Mouse (Mus musculus) stomach, embryonic 14.5 days (tissue): ENCODE measurements around the gene Mcu. TPM values are rescaled to one million over a fixed set of nuclear protein-coding genes. Genes with fewer than 3 reads are reported as not detected.

Experiments
- ATAC-seq: fragments of 200-750 bp; cut with Nextera tagmentation; 2 replicates; pipeline ENCODE4 v1.8.0; 2017; ENCODE audit warnings: low read depth, moderate TSS enrichment; ENCODE audit not compliant: insufficient number of reproducible peaks, insufficient read depth, low FRiP score
- H3K27ac ChIP-seq: fragments of 300-500 bp; sonication (generic); 2 replicates; pipeline ENCODE4 v1.5.1; 2014; ENCODE audit warnings: mild to moderate bottlenecking, low read length, moderate library complexity, mixed read lengths
- H3K27me3 ChIP-seq: fragments of 300-500 bp; sonication (generic); 2 replicates; pipeline ENCODE4 v1.6.1; 2014; ENCODE audit warnings: low read length, control low read depth, mixed read lengths; ENCODE audit not compliant: control insufficient read depth, insufficient read depth
- H3K36me3 ChIP-seq: fragments of 300-500 bp; sonication (generic); 2 replicates; pipeline ENCODE4 v1.6.1; 2014; ENCODE audit warnings: mild to moderate bottlenecking, control low read depth, low read length, moderate library complexity, mixed read lengths; ENCODE audit not compliant: control insufficient read depth, insufficient read depth
- H3K4me1 ChIP-seq: fragments of 300-500 bp; sonication (generic); 2 replicates; pipeline ENCODE4 v1.6.1; 2014; ENCODE audit warnings: low read length, control low read depth, mixed read lengths; ENCODE audit not compliant: control insufficient read depth, insufficient read depth
- H3K4me2 ChIP-seq: fragments of 300-500 bp; sonication (generic); replicated peaks from 2 replicates; pipeline ENCODE4 v1.6.1; 2014; ENCODE audit warnings: low read depth, low read length, control low read depth
- H3K4me3 ChIP-seq: fragments of 300-500 bp; sonication (generic); 2 replicates; pipeline ENCODE4 v1.5.1; 2014; ENCODE audit warnings: low read depth, low read length, control low read depth
- H3K9ac ChIP-seq: fragments of 300-500 bp; sonication (generic); replicated peaks from 2 replicates; pipeline ENCODE4 v1.6.1; 2014; ENCODE audit warnings: low read depth, mild to moderate bottlenecking, control low read depth, low read length, moderate library complexity, mixed read lengths
- H3K9me3 ChIP-seq: fragments of 300-500 bp; sonication (generic); 2 replicates; pipeline ENCODE4 v1.6.1; 2016; ENCODE audit warnings: low read depth, low read length, control low read depth; ENCODE audit not compliant: control insufficient read depth
- WGBS: fragments of 180-500 bp; shearing (Covaris S2); extraction: QIAGEN DNeasy Blood & Tissue Kit; methylation state at CpG from one replicate; pipeline ENCODE4 v1.1.7; 2014; 5-methylcytosine and 5-hydroxymethylcytosine counted together
- polyA plus RNA-seq: library from polyadenylated mRNA; unstranded; fragments of >200 nt; fragmentation: Nextera tagmentation; extraction: Ambion mirVana; gene quantifications from 2 replicates; pipeline ENCODE4 v1.2.1, GENCODE M21; 2014

The Mcu gene
- polyA plus RNA-seq, 1 experiment from 2014 or later = 60.4 TPM

DNA sequence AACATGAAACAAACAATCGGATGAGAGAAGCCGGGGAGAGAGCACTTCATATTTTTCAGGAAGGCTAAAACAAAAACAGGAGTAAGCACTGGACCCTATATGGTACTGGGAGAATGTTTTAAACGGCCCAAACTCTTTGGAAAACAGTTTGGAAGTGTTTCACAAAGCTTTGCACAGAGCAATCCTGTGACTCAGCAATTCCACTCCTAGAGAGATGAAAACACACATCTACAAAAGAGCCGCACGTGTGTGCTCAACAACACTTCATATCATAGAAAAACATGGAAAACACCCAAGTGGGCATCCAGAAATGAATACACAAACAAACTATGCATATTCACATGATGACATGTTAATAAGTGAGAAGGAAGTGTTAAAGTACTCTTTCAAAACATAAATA is 30.9 kb downstream of the Mcu start:
- Histone ChIP-seq H3K4me3 (no peak overlapping the region), H3K36me3 (no peaks in the 10 kb centered on the region; the same call in 1 of the 2 replicates), H3K9me3 (no peaks in the 10 kb centered on the region), H3K27ac (no peak overlapping the region), H3K4me1 (no peaks in the 10 kb centered on the region), H3K27me3 (no peaks in the 10 kb centered on the region), H3K4me2 (no peak overlapping the region), H3K9ac (no peak overlapping the region)
- WGBS = 89% methylated on average over 5 of the region's 5 CpGs
- no peak for ATAC-seq

DNA sequence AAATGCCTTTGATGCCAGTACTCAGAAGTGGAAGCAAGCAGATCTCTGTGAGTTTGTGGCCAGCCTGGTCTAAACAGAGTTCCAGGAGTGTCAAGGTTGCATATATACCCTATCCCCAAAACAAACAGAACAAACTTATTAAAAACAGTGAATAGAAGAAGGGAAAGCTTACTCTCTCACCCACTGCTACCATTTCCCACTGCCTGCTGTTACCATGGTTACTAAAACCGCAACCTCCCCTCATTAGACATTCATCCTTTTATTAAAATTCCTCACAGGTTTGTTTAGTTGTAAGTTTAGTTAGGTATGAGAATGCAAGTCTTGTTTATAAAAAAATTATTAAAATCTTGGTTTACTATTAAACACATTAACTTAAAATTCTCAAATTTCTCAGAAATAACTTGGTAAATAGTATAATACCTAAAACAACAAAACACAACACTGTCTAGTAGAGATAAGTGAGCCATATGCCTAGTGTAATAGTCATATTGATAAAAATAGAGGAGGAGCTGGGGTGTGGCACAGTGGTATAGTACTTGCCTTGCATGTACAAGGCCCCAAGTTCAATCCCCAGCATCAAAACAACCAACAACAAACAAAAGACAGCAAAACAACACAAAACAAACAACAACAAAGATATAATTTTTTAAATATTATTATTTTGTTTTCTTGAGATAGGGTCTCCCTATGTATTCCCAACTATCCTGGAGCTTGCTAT is 34.5 kb downstream of the Mcu start:
- no peak overlapping the region for H3K4me3 ChIP-seq
- WGBS = 84% methylated on average over 1 of the region's 1 CpGs
- no peak for ATAC-seq

DNA sequence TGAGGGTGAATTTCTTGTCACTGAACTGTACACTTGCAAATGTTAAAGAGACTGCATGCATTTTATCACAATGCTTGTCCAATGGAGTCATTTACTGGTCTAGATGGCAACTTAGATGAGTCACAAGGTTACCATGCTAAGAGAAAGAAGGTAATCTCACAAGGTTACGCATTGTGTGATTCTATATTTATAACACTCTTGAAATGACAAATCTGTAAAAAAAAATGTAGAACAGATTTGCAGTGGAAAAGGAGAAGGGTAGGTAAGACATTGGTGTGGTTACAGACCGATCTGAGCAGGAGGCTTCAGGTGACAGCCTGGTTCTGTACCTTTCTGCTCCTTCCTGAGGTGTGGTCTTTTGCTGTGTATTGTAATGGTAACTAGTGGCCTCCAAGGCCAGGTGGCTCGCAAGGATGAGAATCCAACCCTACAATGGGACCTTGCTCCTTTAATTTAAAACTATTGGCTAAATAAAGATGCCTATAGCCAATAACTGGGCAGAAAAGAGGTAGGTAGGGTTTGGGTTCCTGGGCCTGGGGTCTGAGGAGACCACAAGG is 35.8 kb downstream of the Mcu start:
- Histone ChIP-seq H3K4me3 (no peak overlapping the region), H3K4me1 (peaks cover 23% of the 10 kb centered on the region), H3K36me3 (no peaks in the 10 kb centered on the region; the same call in 1 of the 2 replicates), H3K27ac (no peak overlapping the region), H3K4me2 (no peak overlapping the region), H3K27me3 (no peaks in the 10 kb centered on the region), H3K9me3 (no peaks in the 10 kb centered on the region), H3K9ac (no peak overlapping the region)
- 94% methylated on average over 3 of the region's 3 CpGs for WGBS
- ATAC-seq = no peak

More for the DNA sequence above, 34.5 kb downstream of the Mcu start:
- H3K9me3 ChIP-seq = no peaks in the 10 kb centered on the region
- no peak overlapping the region for H3K9ac ChIP-seq
- H3K27me3 ChIP-seq = no peaks in the 10 kb centered on the region
- H3K36me3 ChIP-seq = no peaks in the 10 kb centered on the region; the same call in 1 of the 2 replicates
- peaks cover 16% of the 10 kb centered on the region for H3K4me1 ChIP-seq
- H3K27ac ChIP-seq = no peak overlapping the region
- H3K4me2 ChIP-seq = no peak overlapping the region

DNA sequence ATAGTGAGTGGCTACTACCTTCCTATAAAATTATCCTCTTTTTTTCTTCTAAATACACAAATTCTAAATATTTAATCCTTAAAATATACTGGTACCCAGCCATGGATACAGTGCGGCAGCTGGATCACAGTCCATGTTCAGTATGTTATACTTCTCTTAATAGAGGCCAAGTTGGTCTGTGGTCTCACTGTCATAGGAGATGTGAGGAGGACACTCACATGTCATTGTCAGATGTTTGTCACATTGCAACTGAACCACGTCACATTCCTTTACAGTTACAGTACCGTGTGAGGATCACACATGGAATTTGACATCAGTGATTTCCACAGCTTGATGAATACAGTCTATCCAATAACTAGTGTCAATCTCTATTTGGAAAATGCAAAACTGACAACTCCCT is 36.8 kb downstream of the Mcu start:
- ATAC-seq = no peak
- 90% methylated on average over 3 of the region's 3 CpGs for WGBS
- Histone ChIP-seq H3K4me1 (peaks cover 23% of the 10 kb centered on the region), H3K27me3 (no peaks in the 10 kb centered on the region), H3K9ac (no peak overlapping the region), H3K9me3 (no peaks in the 10 kb centered on the region), H3K4me3 (no peak overlapping the region), H3K27ac (no peak overlapping the region), H3K36me3 (no peaks in the 10 kb centered on the region; the same call in 1 of the 2 replicates), H3K4me2 (no peak overlapping the region)

DNA sequence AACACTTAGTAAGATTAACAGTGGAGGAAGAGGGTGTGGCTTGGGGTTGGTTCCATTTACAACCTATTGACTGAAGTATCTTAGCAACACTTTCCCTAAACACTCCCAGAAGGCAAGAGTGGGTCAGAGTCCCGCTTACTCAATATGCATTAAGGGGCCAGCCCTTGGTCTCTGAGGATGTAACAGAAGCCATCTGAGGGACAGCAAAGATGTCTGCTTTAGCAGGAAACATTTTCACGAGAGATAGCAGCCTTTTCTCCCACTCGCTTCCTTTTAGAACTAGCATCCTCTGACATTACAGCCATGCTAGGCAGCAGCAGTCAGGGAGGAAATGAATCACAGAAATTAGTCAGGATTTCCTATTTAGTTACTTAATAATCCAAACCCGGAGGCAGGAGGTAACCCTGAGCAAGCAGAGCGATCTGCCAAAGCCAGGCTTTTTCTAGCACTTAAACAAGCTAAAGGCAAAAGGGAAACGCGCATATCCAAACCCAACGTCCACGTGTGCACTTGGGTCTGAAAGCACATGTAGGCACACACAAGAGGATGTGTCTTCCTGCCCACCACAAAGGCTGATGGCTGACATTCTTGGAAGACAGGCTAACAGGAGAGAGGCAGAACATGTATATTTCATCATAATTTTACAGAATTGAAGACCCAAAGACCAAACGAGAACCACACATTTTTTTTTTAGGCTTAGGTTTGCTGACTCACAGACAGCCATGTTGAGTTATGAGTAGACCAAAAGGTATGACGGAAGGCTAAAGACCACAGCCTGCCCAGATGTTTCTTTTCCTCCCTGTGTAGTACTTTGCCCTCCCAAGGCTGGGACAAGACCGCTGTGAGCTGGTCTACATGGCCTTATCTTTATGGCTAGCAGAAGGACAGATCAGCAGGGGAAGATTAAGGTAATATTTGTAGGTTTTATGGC is 38.4 kb downstream of the Mcu start:
- 0 out of 2 replicates have a peak, but pooled peaks have one; percentile 69 for ATAC-seq
- no peaks in the 10 kb centered on the region for H3K9me3 ChIP-seq
- 0 out of 2 replicates have a peak overlapping the region, but pooled peaks have one; percentile 28 for H3K9ac ChIP-seq
- peak overlapping the region; percentile 84 for H3K27ac ChIP-seq
- peak overlapping the region; percentile 26 for H3K4me2 ChIP-seq
- peaks cover 23% of the 10 kb centered on the region for H3K4me1 ChIP-seq
- no peak overlapping the region for H3K4me3 ChIP-seq
- no peaks in the 10 kb centered on the region; the same call in 1 of the 2 replicates for H3K36me3 ChIP-seq
- WGBS = 28% methylated on average over 12 of the region's 12 CpGs
- no peaks in the 10 kb centered on the region for H3K27me3 ChIP-seq

DNA sequence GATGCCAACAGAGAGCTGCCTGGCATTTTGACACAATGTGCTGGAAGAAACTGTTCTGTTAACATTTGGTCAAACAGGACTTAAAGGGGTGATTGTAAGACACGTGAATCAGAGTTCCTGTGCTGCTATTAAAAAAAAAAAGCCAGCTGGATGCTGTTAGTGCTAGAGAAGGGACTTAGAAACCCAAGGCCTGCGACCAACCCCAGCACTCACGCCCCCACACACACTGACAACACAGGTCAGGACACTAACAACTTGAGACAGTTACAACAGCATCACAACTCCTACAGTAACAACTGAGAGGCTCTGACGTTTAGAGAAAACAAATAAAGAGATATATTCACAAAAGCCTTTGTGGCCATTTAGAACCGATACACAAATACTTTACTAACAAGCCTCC is 40.2 kb downstream of the Mcu start:
- 36% methylated on average over 5 of the region's 5 CpGs for WGBS
- H3K4me2 ChIP-seq = no peak overlapping the region

DNA sequence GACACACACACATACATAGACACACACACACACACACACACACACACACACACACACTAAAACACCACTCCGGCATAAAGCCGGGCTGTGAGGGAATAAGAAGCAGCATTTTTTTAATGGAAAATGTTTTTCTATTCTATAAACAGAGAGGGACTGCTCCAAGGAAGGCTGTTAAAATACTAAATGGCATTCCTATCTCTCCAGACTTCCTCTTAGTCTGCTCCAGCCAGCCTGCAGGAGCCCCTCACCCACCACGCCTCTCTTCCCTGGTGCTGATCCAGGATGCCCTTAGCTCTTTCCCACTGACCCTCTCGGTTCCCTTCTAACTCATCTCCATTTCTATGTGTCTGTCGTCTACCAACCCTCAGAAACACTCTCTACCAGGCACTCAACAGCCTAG is 44.5 kb downstream of the Mcu start:
- peaks cover 25% of the 10 kb centered on the region; the same call in 1 of the 2 replicates for H3K4me1 ChIP-seq
- no peaks in the 10 kb centered on the region for H3K36me3 ChIP-seq
- H3K4me2 ChIP-seq = no peak overlapping the region
- H3K27me3 ChIP-seq = no peaks in the 10 kb centered on the region
- H3K9ac ChIP-seq = no peak overlapping the region
- H3K9me3 ChIP-seq = no peaks in the 10 kb centered on the region
- no peak overlapping the region for H3K4me3 ChIP-seq
- 50% methylated on average over 5 of the region's 5 CpGs for WGBS
- H3K27ac ChIP-seq = no peak overlapping the region; the same call in 1 of the 2 replicates
- ATAC-seq = no peak

More for the DNA sequence above, 40.2 kb downstream of the Mcu start:
- Histone ChIP-seq H3K27ac (peak overlapping the region; percentile 58; the same call in 1 of the 2 replicates), H3K9me3 (no peaks in the 10 kb centered on the region), H3K27me3 (no peaks in the 10 kb centered on the region), H3K36me3 (no peaks in the 10 kb centered on the region), H3K9ac (no peak overlapping the region), H3K4me3 (no peak overlapping the region), H3K4me1 (peaks cover 23% of the 10 kb centered on the region)
- no peak for ATAC-seq

DNA sequence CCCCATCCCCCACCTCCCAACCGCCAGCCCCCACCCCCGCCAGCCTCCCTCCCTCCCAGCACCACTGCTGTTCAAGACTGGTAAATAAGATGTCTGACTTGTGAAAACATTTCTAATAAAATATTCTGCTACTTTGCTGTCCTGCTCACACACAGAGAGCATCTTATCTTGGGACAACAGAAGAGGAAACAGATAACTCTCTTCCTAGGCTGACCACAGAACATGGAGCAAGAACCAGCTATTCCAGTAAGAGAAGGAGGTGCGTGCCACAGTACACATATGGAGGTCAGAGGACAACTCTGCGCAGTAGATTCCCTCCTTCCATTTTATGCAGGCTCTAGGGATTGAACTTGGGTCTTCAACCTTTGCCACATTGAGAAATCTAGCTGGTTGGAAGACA is 45.2 kb downstream of the Mcu start:
- Histone ChIP-seq H3K9me3 (no peaks in the 10 kb centered on the region), H3K4me2 (no peak overlapping the region), H3K27me3 (no peaks in the 10 kb centered on the region), H3K27ac (no peak overlapping the region; the same call in 1 of the 2 replicates), H3K9ac (no peak overlapping the region), H3K4me1 (peaks cover 28% of the 10 kb centered on the region; the same call in 1 of the 2 replicates), H3K4me3 (no peak overlapping the region), H3K36me3 (no peaks in the 10 kb centered on the region)
- WGBS = 74% methylated on average over 4 of the region's 4 CpGs
- no peak for ATAC-seq
